Mouse (Mus musculus): ENCODE measurements around the gene Heatr5a. TPM values are rescaled to one million over a fixed set of nuclear protein-coding genes. Genes with fewer than 3 reads are reported as not detected.

The Heatr5a gene
- total RNA-seq, 2 experiments from 2014 or later, result 6.9 to 7.2 TPM

- intact Hi-C loops (cut with DNase I), result loop anchor here (10.0 kb wide), 1 partner anchor 176 kb away; the partner anchor contains the start of gene Dtd2
- DNase-seq (ENCODE audit: low spot score in 2 of 2), result peak in 1 of 2 experiments; percentile 36
Observed at GRCm38 (mm10) chr12:51828716-51829289, 142.3 kb downstream of the Heatr5a start.

GRCm38 (mm10) chr12:51827958-51828650 is 143.0 kb downstream of the Heatr5a start:
- no peak for DNase-seq (ENCODE audit: low spot score in 2 of 2)
- intact Hi-C loops (cut with DNase I), result loop anchor here (10.0 kb wide), 1 partner anchor 177 kb away; the partner anchor contains the start of gene Dtd2

Other genes with a start within 250 kb of the Heatr5a start
- 10 to 100 TPM; 83.8 to 88.8 TPM for gene Hectd1, start 141.8 kb downstream of the Heatr5a start, total RNA-seq (2021)
- gene Dtd2, start 35.2 kb upstream of the Heatr5a start, total RNA-seq (2021), result 10 to 100 TPM; 10.7 to 10.8 TPM
- gene Gpr33, start 56.7 kb upstream of the Heatr5a start, total RNA-seq (2021), result not detected
- 1 to 10 TPM; 5.0 to 5.3 TPM for gene Nubpl, start 126.4 kb upstream of the Heatr5a start, total RNA-seq (2021)

All from left cerebral cortex, postnatal 14 days (tissue).